Mouse (Mus musculus) liver, postnatal 0 days (tissue): ENCODE results near the gene Specc1. TPM values are rescaled to one million over a fixed set of nuclear protein-coding genes. Genes with fewer than 3 reads are reported as not detected.
A peak's percentile ranks its signal among the peaks of the same experiment; 100 is the strongest.

Experiments
- ATAC-seq: fragments of 200-750 bp; cut with Nextera tagmentation; 2 replicates; pipeline ENCODE4 v1.8.0; 2017; ENCODE audit warnings: mild to moderate bottlenecking, moderate library complexity
- DNase-seq: peaks from one replicate; pipeline ENCODE4 v3.0.0-alpha.2; 2016
- H3K27ac ChIP-seq: fragments of 300-500 bp; sonication (generic); 2 replicates; pipeline ENCODE4 v1.5.1; 2014; ENCODE audit warnings: antibody characterized with exemption, moderate library complexity, mild to moderate bottlenecking, low read depth
- H3K27me3 ChIP-seq: fragments of 300-500 bp; sonication (generic); 2 replicates; pipeline ENCODE4 v1.6.1; 2014; ENCODE audit warnings: low read length, control low read depth, mixed read lengths; ENCODE audit not compliant: insufficient read depth
- H3K36me3 ChIP-seq: fragments of 300-500 bp; sonication (generic); replicated peaks from 2 replicates; pipeline ENCODE4 v1.6.1; 2014; ENCODE audit warnings: mild to moderate bottlenecking, control low read depth, low read length, moderate library complexity, mixed read lengths; ENCODE audit not compliant: insufficient read depth
- H3K4me1 ChIP-seq: fragments of 300-500 bp; sonication (generic); 2 replicates; pipeline ENCODE4 v1.6.1; 2014; ENCODE audit warnings: antibody characterized with exemption, mild to moderate bottlenecking, control low read depth; ENCODE audit not compliant: insufficient read depth
- H3K4me2 ChIP-seq: fragments of 300-500 bp; sonication (generic); 2 replicates; pipeline ENCODE4 v1.6.1; 2014; ENCODE audit warnings: low read depth, mild to moderate bottlenecking, low read length, moderate library complexity, mixed read lengths
- H3K4me3 ChIP-seq: fragments of 300-500 bp; sonication (generic); 2 replicates; pipeline ENCODE4 v1.5.1; 2014; ENCODE audit warnings: low read depth, low read length
- H3K9ac ChIP-seq: fragments of 300-500 bp; sonication (generic); replicated peaks from 2 replicates; pipeline ENCODE4 v1.6.1; 2014; ENCODE audit warnings: mild to moderate bottlenecking, moderate library complexity
- H3K9me3 ChIP-seq: fragments of 300-500 bp; sonication (generic); 2 replicates; pipeline ENCODE4 v1.6.1; 2016; ENCODE audit warnings: mild to moderate bottlenecking, control low read depth, low read length, mixed read lengths
- CTCF ChIP-seq: sonication (generic); IDR thresholded peaks from 2 replicates; pipeline ENCODE4 v1.5.1; 2016; ENCODE audit warnings: antibody characterized with exemption, low read depth
- EP300 ChIP-seq: IDR thresholded peaks from 2 replicates; pipeline ENCODE4 v1.6.1; 2016; ENCODE audit warnings: antibody characterized with exemption, low read depth, mild to moderate bottlenecking
- WGBS: fragments of 180-500 bp; shearing (Covaris S2); extraction: QIAGEN DNeasy Blood & Tissue Kit; methylation state at CpG from one replicate; pipeline ENCODE4 v1.1.7; 2014; ENCODE audit not compliant: insufficient replicate concordance; 5-methylcytosine and 5-hydroxymethylcytosine counted together
- polyA plus RNA-seq: library from polyadenylated mRNA; unstranded; fragments of >200 nt; fragmentation: Nextera tagmentation; extraction: Ambion mirVana; gene quantifications from 2 replicates; pipeline ENCODE4 v1.2.1, GENCODE M21; 2015

Specc1 gene
- polyA plus RNA-seq, 1 experiment from 2014 or later, result 20.7 TPM

DNA sequence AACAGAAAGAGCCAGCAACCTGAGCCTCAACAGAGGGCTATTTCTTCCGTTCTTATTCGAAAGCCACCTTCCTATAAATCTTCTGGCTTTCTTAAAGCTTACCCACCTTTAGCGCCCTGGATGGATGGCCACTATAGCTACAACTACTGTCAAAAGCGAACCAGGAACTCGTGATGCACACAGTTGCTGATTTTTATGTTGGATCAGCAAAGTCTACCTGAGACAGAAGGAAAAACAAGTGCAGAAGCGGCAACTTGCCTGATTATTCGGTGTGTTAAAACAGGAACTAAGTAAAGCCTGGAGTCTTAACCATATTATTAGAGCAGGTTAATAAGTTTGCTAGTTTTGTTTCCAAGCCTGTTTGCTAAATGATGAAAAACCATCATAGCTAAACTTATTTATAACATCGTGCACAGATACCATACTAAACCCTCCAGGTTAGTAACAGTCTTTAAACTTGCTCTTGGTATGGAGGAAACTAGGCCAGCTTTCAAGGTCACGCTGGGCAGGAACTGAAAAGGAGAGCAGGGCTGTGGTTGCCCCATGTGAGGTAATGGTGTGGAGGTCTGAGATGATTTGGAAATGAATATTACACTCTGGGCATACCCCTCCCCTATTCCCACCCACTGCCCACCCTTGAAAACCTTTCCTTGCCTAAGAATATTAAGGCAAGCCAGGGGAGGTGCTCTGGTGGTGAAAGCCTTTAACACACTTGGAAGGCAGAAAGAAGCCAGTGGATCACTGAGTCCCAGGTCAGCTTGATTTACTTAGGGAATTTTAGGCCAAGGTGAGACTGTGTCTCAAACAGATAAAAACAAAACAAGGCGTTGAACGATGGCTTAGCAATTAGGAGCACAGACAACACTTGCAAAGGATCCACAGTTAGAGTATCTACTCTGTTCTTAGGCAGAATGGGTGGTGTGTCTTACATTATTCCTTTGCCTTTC lies 25.6 kb upstream of the Specc1 start:
- Histone ChIP-seq H3K4me1 (peaks cover 20% of the 10 kb centered on the region), H3K9ac (peak overlapping the region; percentile 97), H3K9me3 (no peaks in the 10 kb centered on the region), H3K36me3 (no peaks in the 10 kb centered on the region), H3K4me2 (peak overlapping the region; percentile 90), H3K4me3 (peak overlapping the region; percentile 99), H3K27ac (peak overlapping the region; percentile 98), H3K27me3 (no peaks in the 10 kb centered on the region)
- peak; percentile 22 for ATAC-seq
- TF ChIP-seq EP300, result no peak
- TF ChIP-seq CTCF, result no peak
- peak; percentile 20 for DNase-seq
- 15% methylated on average over 11 of the region's 11 CpGs for WGBS

GRCm38 (mm10) chr11:61937761-61938160 lies 18.8 kb upstream of the Specc1 start:
- H3K27me3 ChIP-seq, result no peaks in the 10 kb centered on the region
- ATAC-seq (no peak), DNase-seq (no peak)
- no peak overlapping the region for H3K27ac ChIP-seq
- H3K9ac ChIP-seq, result no peak overlapping the region
- no peaks in the 10 kb centered on the region for H3K9me3 ChIP-seq
- H3K36me3 ChIP-seq, result no peaks in the 10 kb centered on the region
- no peaks in the 10 kb centered on the region for H3K4me1 ChIP-seq
- TF ChIP-seq EP300, result no peak
- no peak for TF ChIP-seq CTCF
- no peak overlapping the region for H3K4me3 ChIP-seq
- 85% methylated on average over 1 of the region's 1 CpGs for WGBS
- no peak overlapping the region for H3K4me2 ChIP-seq

DNA sequence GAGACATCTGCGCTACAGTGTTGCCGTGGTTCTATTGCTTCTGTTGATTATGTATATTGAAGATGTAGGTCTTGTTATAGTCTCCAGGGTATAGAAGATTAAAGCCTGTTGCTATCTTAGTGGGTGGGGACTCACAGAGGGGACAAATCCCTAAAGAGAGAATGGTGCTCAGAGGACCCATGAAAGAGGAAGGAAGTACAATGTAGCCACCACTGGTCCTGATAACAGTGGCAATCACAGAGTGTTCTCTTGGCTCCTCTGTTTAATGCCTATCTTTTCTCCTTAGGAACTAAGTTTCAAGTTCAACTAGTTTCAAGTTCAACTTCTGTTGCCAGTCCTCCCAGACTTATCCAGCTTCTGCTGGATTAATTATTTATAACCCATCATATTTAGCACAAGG lies 13.7 kb upstream of the Specc1 start:
- no peaks in the 10 kb centered on the region for H3K9me3 ChIP-seq
- WGBS, result 46% methylated on average over 2 of the region's 2 CpGs

GRCm38 (mm10) chr11:61944417-61944816 lies 12.1 kb upstream of the Specc1 start:
- H3K4me2 ChIP-seq, result no peak overlapping the region
- H3K9ac ChIP-seq, result no peak overlapping the region
- H3K27ac ChIP-seq, result no peak overlapping the region
- H3K36me3 ChIP-seq, result no peaks in the 10 kb centered on the region
- ATAC-seq (no peak), DNase-seq (no peak)
- TF ChIP-seq EP300 (no peak), CTCF (no peak)
- H3K4me3 ChIP-seq, result no peak overlapping the region
- H3K4me1 ChIP-seq, result no peaks in the 10 kb centered on the region
- no peaks in the 10 kb centered on the region for H3K27me3 ChIP-seq
- 64% methylated on average over 9 of the region's 9 CpGs for WGBS
- H3K9me3 ChIP-seq, result no peaks in the 10 kb centered on the region

More for the DNA sequence above, 13.7 kb upstream of the Specc1 start:
- no peaks in the 10 kb centered on the region for H3K4me1 ChIP-seq
- DNase-seq (no peak), ATAC-seq (no peak)
- no peak overlapping the region for H3K4me2 ChIP-seq
- H3K27me3 ChIP-seq, result no peaks in the 10 kb centered on the region
- H3K36me3 ChIP-seq, result no peaks in the 10 kb centered on the region
- no peak overlapping the region for H3K27ac ChIP-seq
- no peak overlapping the region for H3K4me3 ChIP-seq
- TF ChIP-seq EP300 (no peak), CTCF (no peak)
- no peak overlapping the region for H3K9ac ChIP-seq

DNA sequence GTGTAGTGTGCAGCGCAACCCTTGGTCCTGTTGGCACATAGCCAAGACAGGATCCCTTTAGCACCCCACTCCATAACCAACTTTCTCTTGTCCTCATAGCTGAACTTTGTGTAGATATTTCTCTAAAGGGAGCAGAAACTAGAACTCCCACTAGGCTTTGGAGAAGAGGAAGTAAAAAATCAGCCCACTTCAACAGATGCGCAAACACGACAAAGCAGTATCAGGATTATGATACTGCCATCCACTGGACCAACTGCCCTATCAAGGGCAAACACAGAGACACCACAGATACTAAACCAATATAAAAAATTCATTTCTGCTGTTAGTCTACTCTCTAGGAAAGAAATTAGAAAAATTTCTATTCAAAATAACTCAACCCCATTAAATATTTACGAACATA lies 10.0 kb upstream of the Specc1 start:
- Histone ChIP-seq H3K27ac (no peak overlapping the region), H3K27me3 (no peaks in the 10 kb centered on the region), H3K4me2 (no peak overlapping the region), H3K9ac (no peak overlapping the region), H3K36me3 (no peaks in the 10 kb centered on the region), H3K9me3 (no peaks in the 10 kb centered on the region), H3K4me1 (no peaks in the 10 kb centered on the region), H3K4me3 (no peak overlapping the region)
- DNase-seq (no peak), ATAC-seq (no peak)
- TF ChIP-seq EP300 (peak; percentile 71), CTCF (no peak)
- 64% methylated on average over 4 of the region's 4 CpGs for WGBS

DNA sequence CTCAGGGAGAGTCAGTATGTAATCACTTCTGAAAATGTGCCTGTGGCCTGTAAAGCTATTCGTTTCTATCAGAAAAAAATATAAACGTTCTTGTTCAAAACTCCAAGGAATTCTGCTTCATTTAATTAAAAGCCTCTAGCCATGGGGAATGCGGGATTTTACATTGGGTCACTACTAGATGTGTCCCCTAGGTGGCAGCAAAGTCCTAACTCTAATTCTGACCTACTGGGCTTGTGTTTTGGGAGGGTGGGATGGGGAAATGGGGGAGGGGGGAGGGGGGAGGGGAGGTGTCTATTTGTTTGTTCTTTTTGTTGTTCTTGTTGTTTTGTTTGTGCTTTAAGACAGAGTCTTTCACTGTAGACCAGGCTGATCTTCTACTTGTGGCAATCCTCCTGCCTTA lies 7.2 kb upstream of the Specc1 start:
- TF ChIP-seq EP300 (no peak), CTCF (peak; percentile 75)
- H3K27ac ChIP-seq, result no peak overlapping the region
- no peak overlapping the region for H3K4me2 ChIP-seq
- H3K4me1 ChIP-seq, result no peaks in the 10 kb centered on the region
- H3K9me3 ChIP-seq, result no peaks in the 10 kb centered on the region
- no peak overlapping the region for H3K4me3 ChIP-seq
- WGBS, result 2% methylated on average over 3 of the region's 3 CpGs
- H3K9ac ChIP-seq, result no peak overlapping the region
- H3K36me3 ChIP-seq, result no peaks in the 10 kb centered on the region
- DNase-seq, result peak; percentile 65
- H3K27me3 ChIP-seq, result no peaks in the 10 kb centered on the region
- peak; percentile 43; the same call in 1 of the 2 replicates for ATAC-seq
